In the genomic region with DNA sequence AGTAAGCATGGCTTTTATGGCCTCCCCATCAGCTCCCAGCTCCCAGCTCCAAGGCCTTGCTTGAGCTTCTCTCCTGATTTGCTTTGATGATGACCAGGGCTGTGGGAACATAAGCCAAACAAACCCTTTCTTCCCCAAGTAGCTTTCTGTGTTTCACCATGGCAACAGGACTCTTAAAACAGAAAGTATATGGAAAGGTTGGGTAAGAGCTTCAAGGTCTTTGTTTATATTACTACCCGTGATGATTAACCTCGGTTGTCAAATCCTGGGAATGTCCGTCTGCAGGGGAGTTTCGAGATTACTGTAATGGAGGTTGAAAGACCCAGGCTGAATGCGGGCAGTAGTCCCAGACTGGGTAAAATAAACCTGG, we compare ENCODE assay signal across 30 mouse cellular contexts. TPM values are rescaled to one million over a fixed set of nuclear protein-coding genes. Genes with fewer than 3 reads are reported as not detected.
DNase-seq lines count a peak whose midpoint lies in the region; ATAC-seq lines count a peak whose summit lies in the region.
"Had no signal": no experiment of that assay in that cellular context is flagged by ENCODE, and none has a peak within 500 bp of the region (broad histone marks: within the 10 kb centered on the region; RNA-seq: fewer than 3 reads in every experiment).

No protein-coding gene starts in this region.

- no peak overlapping the region for H3K27ac ChIP-seq in liver, embryonic 16.5 days (ENCODE audit: low read length)
- H3K27ac ChIP-seq in intestine, embryonic 14.5 days (ENCODE audit: low read depth), result peak overlapping the region; percentile 24; the same call in 1 of the 2 replicates
- H3K27ac ChIP-seq in stomach, embryonic 15.5 days, result peak overlapping the region; percentile 16; the same call in 1 of the 2 replicates
- H3K27ac ChIP-seq: gastrocnemius, adult 2 months; hindbrain, embryonic 10.5 days; layer of hippocampus, adult 2 months; limb, embryonic 12.5 days; liver, embryonic 13.5 days; neural tube, embryonic 12.5 days had no signal

- no peaks in the 10 kb centered on the region for H3K9me3 ChIP-seq in liver, embryonic 16.5 days (replicated peaks; ENCODE audit: control insufficient read depth, low read length)
- H3K9me3 ChIP-seq in intestine, embryonic 14.5 days (ENCODE audit: control insufficient read depth, low read length), result no peaks in the 10 kb centered on the region
- H3K9me3 ChIP-seq in stomach, embryonic 15.5 days, result no peaks in the 10 kb centered on the region
- H3K9me3 ChIP-seq: hindbrain, embryonic 10.5 days; limb, embryonic 12.5 days; liver, embryonic 13.5 days; neural tube, embryonic 12.5 days had no signal

- H3K36me3 ChIP-seq in liver, embryonic 16.5 days (ENCODE audit: control insufficient read depth, insufficient read depth), result no peaks in the 10 kb centered on the region
- no peaks in the 10 kb centered on the region for H3K36me3 ChIP-seq in intestine, embryonic 14.5 days (ENCODE audit: control insufficient read depth, insufficient read depth, low read length)
- no peaks in the 10 kb centered on the region for H3K36me3 ChIP-seq in stomach, embryonic 15.5 days
- H3K36me3 ChIP-seq: G1E; hindbrain, embryonic 10.5 days; limb, embryonic 12.5 days; liver, embryonic 13.5 days; neural tube, embryonic 12.5 days had no signal

- no peak overlapping the region for H3K9ac ChIP-seq in liver, embryonic 16.5 days (ENCODE audit: low read depth, low read length)
- H3K9ac ChIP-seq in intestine, embryonic 14.5 days (ENCODE audit: low read length), result no peak overlapping the region
- no peak overlapping the region for H3K9ac ChIP-seq in stomach, embryonic 15.5 days
- H3K9ac ChIP-seq: limb, embryonic 12.5 days; liver, embryonic 13.5 days; neural tube, embryonic 12.5 days had no signal

- H3K4me1 ChIP-seq in liver, embryonic 16.5 days (ENCODE audit: control insufficient read depth, low read depth, low read length), result no peaks in the 10 kb centered on the region; the same call in none of the 2 replicates
- no peaks in the 10 kb centered on the region; the same call in 1 of the 2 replicates for H3K4me1 ChIP-seq in intestine, embryonic 14.5 days (replicated peaks; ENCODE audit: control insufficient read depth, insufficient read depth, low read length)
- no peaks in the 10 kb centered on the region for H3K4me1 ChIP-seq in stomach, embryonic 15.5 days
- H3K4me1 ChIP-seq: hindbrain, embryonic 10.5 days; limb, embryonic 12.5 days; liver, embryonic 13.5 days; neural tube, embryonic 12.5 days had no signal

- H3K4me2 ChIP-seq in liver, embryonic 16.5 days (ENCODE audit: low read depth, low read length), result no peak overlapping the region
- H3K4me2 ChIP-seq in intestine, embryonic 14.5 days (ENCODE audit: low read length), result no peak overlapping the region
- no peak overlapping the region for H3K4me2 ChIP-seq in stomach, embryonic 15.5 days
- H3K4me2 ChIP-seq: heart, embryonic 11.5 days; limb, embryonic 12.5 days; liver, embryonic 13.5 days; neural tube, embryonic 12.5 days had no signal

- WGBS in liver, embryonic 16.5 days (ENCODE audit: insufficient replicate concordance), result 47% methylated on average over 5 of the region's 5 CpGs
- 20% methylated on average over 5 of the region's 5 CpGs for WGBS in intestine, embryonic 14.5 days
- 33% methylated on average over 5 of the region's 5 CpGs for WGBS in stomach, embryonic 15.5 days

- peak; percentile 50 for ATAC-seq in liver, embryonic 16.5 days (ENCODE audit: low read depth)
- peak; percentile 76 for ATAC-seq in intestine, embryonic 14.5 days (replicated peaks; ENCODE audit: low FRiP score, low TSS enrichment, low read depth)
- ATAC-seq in stomach, embryonic 15.5 days (ENCODE audit: insufficient read depth, low FRiP score, low read depth), result peak; percentile 52; the same call in 1 of the 2 replicates
- ATAC-seq: activated CD4-positive, CD25-positive, alpha-beta regulatory T cell, adult 4 months; forebrain, embryonic 14.5 days; hindbrain, embryonic 16.5 days had no signal

- H3K27me3 ChIP-seq in liver, embryonic 16.5 days (ENCODE audit: control insufficient read depth, insufficient read depth, low read depth, low read length), result no peaks in the 10 kb centered on the region
- no peaks in the 10 kb centered on the region for H3K27me3 ChIP-seq in intestine, embryonic 14.5 days (replicated peaks; ENCODE audit: control insufficient read depth, insufficient read depth, low read length)
- H3K27me3 ChIP-seq in stomach, embryonic 15.5 days (replicated peaks), result no peaks in the 10 kb centered on the region
- H3K27me3 ChIP-seq: CH12.LX; limb, embryonic 12.5 days; neural tube, embryonic 12.5 days had no signal

- H3K4me3 ChIP-seq in liver, embryonic 16.5 days (ENCODE audit: low read depth, low read length), result no peak overlapping the region
- H3K4me3 ChIP-seq in intestine, embryonic 14.5 days (ENCODE audit: low read depth, low read length), result no peak overlapping the region
- H3K4me3 ChIP-seq in stomach, embryonic 15.5 days (replicated peaks), result no peak overlapping the region
- H3K4me3 ChIP-seq: gastrocnemius, adult 2 months; hindbrain, embryonic 10.5 days; layer of hippocampus, adult 2 months; limb, embryonic 12.5 days; liver, embryonic 13.5 days; neural tube, embryonic 12.5 days had no signal

- DNase-seq in liver (no peak), 3T3-L1 (ENCODE audit: low read depth, low spot score) (peak; percentile 20)
- DNase-seq in intestine, embryonic 14.5 days (ENCODE audit: low spot score), result no peak
- DNase-seq in cerebellum, postnatal 4 days (ENCODE audit: low spot score in 2 of 2), result no peak
- no peak for DNase-seq in layer of hippocampus, adult 9-10 months (ENCODE audit: low spot score)
- DNase-seq in cerebellum, postnatal 10 days, result no peak
- DNase-seq: adrenal gland, adult 8-10 months; B cell, adult 2 months; cerebellum, adult 18-20 months; cerebellum, postnatal 25 days; gastrocnemius, adult 2 months; heart, postnatal 10 days; kidney, adult 2 months; kidney, postnatal 10 days; layer of hippocampus, postnatal 36 days; liver, embryonic 13.5 days; midbrain, embryonic 14.5 days; retina, postnatal 1 day had no signal

RNA-seq across cellular contexts. Expression of a gene that starts 6.2 kb away (rescaled TPM):
- polyA plus RNA-seq in liver, embryonic 16.5 days (2015; fragmentation: Nextera tagmentation; extraction: Ambion mirVana), result 5.8 and 7.3 TPM in 2 replicates
- polyA plus RNA-seq in intestine, embryonic 14.5 days (2014; fragmentation: Nextera tagmentation; extraction: Ambion mirVana), result 12.9 and 16.6 TPM in 2 replicates
- 19.2 and 29.1 TPM in 2 replicates for polyA plus RNA-seq in stomach, embryonic 15.5 days (2015; fragmentation: Nextera tagmentation; extraction: Ambion mirVana)
- polyA plus RNA-seq: activated CD4-positive, CD25-positive, alpha-beta regulatory T cell, adult 4 months; G1E had no signal
